Mouse (Mus musculus) embryonic facial prominence, embryonic 11.5 days (tissue): ENCODE data around the gene Cdc37l1. TPM values are rescaled to one million over a fixed set of nuclear protein-coding genes. Genes with fewer than 3 reads are reported as not detected.
A peak's percentile ranks its signal among the peaks of the same experiment; 100 is the strongest.
"Not testable (repeated sequence)": the region's sequence is repeated elsewhere in the genome, so short reads cannot be mapped to it uniquely, and the experiment has no call there.

Source experiments
- ATAC-seq: fragments of 200-750 bp; cut with Nextera tagmentation; replicated peaks from 2 replicates; pipeline ENCODE4 v1.8.0; 2017; ENCODE audit warnings: low read depth; ENCODE audit not compliant: insufficient number of reproducible peaks, low FRiP score, low TSS enrichment
- DNase-seq: peaks from one replicate; pipeline ENCODE4 v3.0.0-alpha.2; 2015; ENCODE audit warnings: low spot score
- H3K27ac ChIP-seq: fragments of 300-500 bp; sonication (generic); replicated peaks from 2 replicates; pipeline ENCODE4 v1.5.1; 2014; ENCODE audit warnings: mild to moderate bottlenecking, low read depth, low read length, control low read depth
- H3K27me3 ChIP-seq: fragments of 300-500 bp; sonication (generic); 2 replicates; pipeline ENCODE4 v1.6.1; 2014; ENCODE audit warnings: mild to moderate bottlenecking, low read length, moderate library complexity, mixed read lengths; ENCODE audit not compliant: control insufficient read depth, insufficient read depth
- H3K36me3 ChIP-seq: fragments of 300-500 bp; sonication (generic); replicated peaks from 2 replicates; pipeline ENCODE4 v1.6.1; 2014; ENCODE audit warnings: low read depth, mild to moderate bottlenecking, low read length, moderate library complexity, mixed read lengths; ENCODE audit not compliant: control insufficient read depth, insufficient read depth
- H3K4me1 ChIP-seq: fragments of 300-500 bp; sonication (generic); 2 replicates; pipeline ENCODE4 v1.6.1; 2014; ENCODE audit warnings: low read length, mixed read lengths; ENCODE audit not compliant: control insufficient read depth, insufficient read depth
- H3K4me2 ChIP-seq: fragments of 300-500 bp; sonication (generic); 2 replicates; pipeline ENCODE4 v1.6.1; 2014; ENCODE audit warnings: low read depth, mild to moderate bottlenecking, control low read depth, low read length, moderate library complexity
- H3K4me3 ChIP-seq: fragments of 300-500 bp; sonication (generic); 2 replicates; pipeline ENCODE4 v1.5.1; 2014; ENCODE audit warnings: low read depth, low read length, control low read depth
- H3K9ac ChIP-seq: fragments of 300-500 bp; sonication (generic); replicated peaks from 2 replicates; pipeline ENCODE4 v1.6.1; 2014; ENCODE audit warnings: mild to moderate bottlenecking, control low read depth, low read length
- H3K9me3 ChIP-seq: fragments of 300-500 bp; sonication (generic); replicated peaks from 2 replicates; pipeline ENCODE4 v1.6.1; 2016; ENCODE audit warnings: mild to moderate bottlenecking, low read length, inconsistent platforms, mixed read lengths; ENCODE audit not compliant: control insufficient read depth
- WGBS: fragments of 180-500 bp; shearing (Covaris S2); extraction: QIAGEN DNeasy Blood & Tissue Kit; methylation state at CpG from one replicate; pipeline ENCODE4 v1.1.7; 2014; 5-methylcytosine and 5-hydroxymethylcytosine counted together
- polyA plus RNA-seq: library from polyadenylated mRNA; unstranded; fragments of >200 nt; fragmentation: Nextera tagmentation; extraction: Ambion mirVana; gene quantifications from 2 replicates; pipeline ENCODE4 v1.2.1, GENCODE M21; 2014

The Cdc37l1 gene
- polyA plus RNA-seq, 1 experiment from 2014 or later: 39.8 TPM

DNA sequence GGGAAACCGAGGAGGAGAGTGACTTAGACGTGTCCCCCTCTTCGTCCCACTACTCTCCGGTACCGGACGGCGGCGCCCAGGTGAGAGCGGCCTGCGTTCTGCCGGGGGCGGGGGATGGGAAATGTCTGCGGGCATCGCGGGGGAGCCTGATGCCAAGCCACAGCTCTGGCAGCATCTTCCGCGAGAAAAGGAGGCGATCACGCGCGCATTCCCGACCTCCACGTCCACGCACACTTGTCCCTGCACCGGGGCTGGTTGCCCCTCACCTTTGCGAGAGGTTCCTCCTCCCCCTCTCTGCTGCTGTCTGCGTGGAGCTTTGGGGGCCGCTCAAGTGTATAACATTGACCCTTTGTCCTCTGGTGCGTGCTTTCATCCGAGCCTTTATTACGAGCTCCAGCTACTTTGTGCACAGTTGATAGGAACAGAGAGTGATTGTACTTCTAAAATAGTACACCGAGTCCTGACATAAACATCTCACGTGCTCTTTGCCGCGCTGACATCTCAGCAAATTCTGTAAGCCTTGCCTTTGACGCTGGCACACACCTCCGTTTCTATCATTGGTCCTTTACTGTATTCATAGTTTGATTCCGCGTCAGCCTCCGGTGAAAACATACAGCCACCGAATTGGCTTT is 554 bp downstream of the Cdc37l1 start:
- ATAC-seq (peak; percentile 79), DNase-seq (peak; percentile 42)
- 2% methylated on average over 34 of the region's 41 CpGs for WGBS
- Histone ChIP-seq H3K9ac (peak overlapping the region; percentile 90), H3K36me3 (no peaks in the 10 kb centered on the region; the same call in 1 of the 2 replicates), H3K4me1 (no peaks in the 10 kb centered on the region), H3K27me3 (no peaks in the 10 kb centered on the region), H3K4me2 (peak overlapping the region; percentile 73), H3K27ac (peak overlapping the region; percentile 73), H3K9me3 (no peaks in the 10 kb centered on the region), H3K4me3 (peak overlapping the region; percentile 92)

DNA sequence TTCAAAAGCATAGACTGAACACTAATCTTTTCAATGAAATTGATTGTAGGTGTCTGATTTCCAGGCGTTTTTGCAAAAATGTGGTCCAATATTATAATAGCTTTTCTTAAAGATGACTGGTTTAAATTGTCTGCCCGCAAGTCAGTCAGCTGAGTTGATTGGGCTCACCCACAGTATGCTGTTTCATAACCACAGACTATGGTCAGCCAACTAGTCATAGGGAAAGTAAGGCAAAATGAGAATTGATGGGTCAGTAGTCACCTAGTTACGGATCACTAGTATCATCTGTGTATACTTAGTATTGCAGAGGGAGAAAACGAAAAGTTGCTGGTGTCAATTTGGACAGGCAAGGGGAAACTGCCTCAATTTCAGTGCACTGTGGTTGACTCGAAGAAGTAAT is 1.2 kb downstream of the Cdc37l1 start:
- DNase-seq (no peak), ATAC-seq (no peak)
- H3K27me3 ChIP-seq: no peaks in the 10 kb centered on the region
- H3K4me3 ChIP-seq: peak overlapping the region; percentile 92
- H3K9me3 ChIP-seq: no peaks in the 10 kb centered on the region
- H3K36me3 ChIP-seq: no peaks in the 10 kb centered on the region; the same call in 1 of the 2 replicates
- peak overlapping the region; percentile 90; the same call in 1 of the 2 replicates for H3K9ac ChIP-seq
- H3K4me1 ChIP-seq: no peaks in the 10 kb centered on the region
- H3K27ac ChIP-seq: no peak overlapping the region
- peak overlapping the region; percentile 73 for H3K4me2 ChIP-seq
- 64% methylated on average over 5 of the region's 5 CpGs for WGBS

DNA sequence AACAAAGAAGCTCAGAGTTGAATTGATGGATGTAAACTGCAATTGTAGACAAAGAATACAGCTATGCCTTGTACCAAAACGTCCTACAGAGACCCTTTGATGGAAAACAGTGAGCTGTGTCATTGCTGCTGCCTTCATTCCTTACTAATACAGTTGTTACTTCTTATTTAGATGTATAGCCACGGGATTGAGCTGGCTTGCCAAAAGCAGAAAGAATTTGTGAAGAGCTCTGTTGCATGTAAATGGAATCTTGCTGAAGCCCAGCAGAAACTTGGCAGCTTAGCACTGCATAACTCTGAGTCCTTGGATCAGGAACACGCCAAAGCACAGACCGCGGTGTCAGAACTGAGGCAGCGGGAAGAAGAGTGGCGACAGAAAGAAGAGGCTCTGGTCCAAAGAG is 4.7 kb downstream of the Cdc37l1 start:
- no peaks in the 10 kb centered on the region; the same call in 1 of the 2 replicates for H3K36me3 ChIP-seq
- ATAC-seq: no peak

DNA sequence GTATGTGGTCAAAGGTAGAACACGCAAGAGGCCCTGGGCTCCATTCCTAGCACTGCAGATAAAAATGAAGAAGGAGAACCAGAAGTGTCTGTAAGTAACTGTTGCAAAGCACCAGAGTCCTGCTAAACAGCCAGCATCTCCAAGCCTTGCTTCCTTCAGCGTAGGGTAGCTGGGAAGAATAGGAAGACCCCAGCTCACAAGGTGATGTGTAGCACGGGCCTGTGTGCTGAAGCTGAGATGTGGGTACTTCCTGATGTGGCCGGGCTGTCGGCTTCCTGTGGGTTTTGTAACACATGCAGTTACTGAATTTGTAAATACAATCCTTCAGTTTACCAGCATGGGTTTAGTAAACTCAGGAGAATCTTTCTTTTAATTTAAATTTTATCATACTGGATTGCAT is 5.2 kb downstream of the Cdc37l1 start:
- no peak for ATAC-seq
- Histone ChIP-seq H3K9ac (no peak overlapping the region), H3K4me3 (no peak overlapping the region), H3K36me3 (no peaks in the 10 kb centered on the region; the same call in 1 of the 2 replicates), H3K9me3 (no peaks in the 10 kb centered on the region), H3K27ac (no peak overlapping the region), H3K4me2 (no peak overlapping the region), H3K27me3 (no peaks in the 10 kb centered on the region), H3K4me1 (no peaks in the 10 kb centered on the region)
- DNase-seq: no peak
- WGBS: 90% methylated on average over 5 of the region's 5 CpGs

More for the DNA sequence above, 4.7 kb downstream of the Cdc37l1 start:
- H3K4me2 ChIP-seq: no peak overlapping the region
- H3K9me3 ChIP-seq: no peaks in the 10 kb centered on the region
- H3K4me3 ChIP-seq: no peak overlapping the region
- H3K9ac ChIP-seq: no peak overlapping the region
- H3K27me3 ChIP-seq: no peaks in the 10 kb centered on the region
- H3K4me1 ChIP-seq: no peaks in the 10 kb centered on the region
- 89% methylated on average over 7 of the region's 7 CpGs for WGBS
- no peak overlapping the region for H3K27ac ChIP-seq
- DNase-seq: no peak

DNA sequence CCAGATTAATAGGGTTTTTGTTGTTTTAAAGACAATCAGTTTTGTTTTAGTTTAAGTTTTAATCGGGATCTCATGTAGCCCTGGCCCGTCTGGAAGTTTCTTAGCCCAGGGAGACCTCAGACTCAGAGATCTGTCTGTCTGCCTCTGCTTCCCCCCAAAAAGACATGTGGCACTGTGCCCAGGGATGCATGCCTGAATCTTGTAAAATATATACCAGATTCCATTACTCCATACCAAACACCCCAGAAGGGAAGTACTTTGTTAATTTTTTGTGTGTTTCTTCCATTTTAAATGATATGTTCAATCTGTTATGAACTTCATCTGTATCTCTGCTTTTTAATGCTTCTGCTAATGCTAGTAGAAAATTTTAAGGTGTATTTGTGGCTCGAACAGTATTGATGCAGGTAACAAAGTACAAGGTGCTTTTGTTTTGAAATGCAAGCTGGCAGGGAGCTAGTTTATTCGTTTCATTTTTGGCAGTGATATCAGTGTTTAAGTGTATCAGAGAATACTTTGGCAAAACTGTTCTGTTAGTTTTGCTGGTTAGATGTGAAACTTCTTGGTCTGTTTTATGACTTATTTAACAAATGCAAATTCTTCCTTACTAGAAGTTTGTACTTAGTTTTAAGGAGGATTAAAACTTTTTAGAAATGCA is 8.0 kb downstream of the Cdc37l1 start:
- Histone ChIP-seq H3K9ac (no peak overlapping the region), H3K27ac (no peak overlapping the region), H3K4me1 (no peaks in the 10 kb centered on the region), H3K4me3 (no peak overlapping the region), H3K27me3 (no peaks in the 10 kb centered on the region), H3K9me3 (no peaks in the 10 kb centered on the region), H3K4me2 (no peak overlapping the region), H3K36me3 (no peaks in the 10 kb centered on the region; the same call in 1 of the 2 replicates)
- ATAC-seq (no peak), DNase-seq (no peak)
- 91% methylated on average over 4 of the region's 4 CpGs for WGBS

DNA sequence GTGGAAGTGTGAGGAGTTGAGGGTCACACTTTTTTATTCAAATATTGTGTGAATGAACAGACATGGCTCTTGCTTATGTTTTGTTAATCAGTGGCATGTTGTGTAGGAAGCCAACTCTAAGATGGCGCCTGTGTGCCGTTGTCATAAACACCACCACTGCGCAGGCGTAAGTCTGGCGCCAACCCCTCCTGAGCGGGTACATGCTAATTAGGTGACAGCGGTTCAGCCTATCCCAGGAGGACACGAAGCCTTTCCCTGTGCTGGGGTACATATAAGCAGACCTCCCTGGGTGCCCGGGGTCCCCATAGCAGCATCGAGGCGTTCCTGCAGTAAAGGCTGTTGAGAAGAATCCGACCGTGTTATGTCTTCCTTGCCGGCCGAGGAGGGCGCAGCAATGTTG is 10.2 kb downstream of the Cdc37l1 start:
- not testable (repeated sequence) for H3K4me2 ChIP-seq, H3K27me3 ChIP-seq, H3K9me3 ChIP-seq, H3K27ac ChIP-seq, DNase-seq, H3K9ac ChIP-seq, H3K4me3 ChIP-seq, H3K36me3 ChIP-seq, ATAC-seq, H3K4me1 ChIP-seq
- 97% methylated on average over 16 of the region's 16 CpGs for WGBS

DNA sequence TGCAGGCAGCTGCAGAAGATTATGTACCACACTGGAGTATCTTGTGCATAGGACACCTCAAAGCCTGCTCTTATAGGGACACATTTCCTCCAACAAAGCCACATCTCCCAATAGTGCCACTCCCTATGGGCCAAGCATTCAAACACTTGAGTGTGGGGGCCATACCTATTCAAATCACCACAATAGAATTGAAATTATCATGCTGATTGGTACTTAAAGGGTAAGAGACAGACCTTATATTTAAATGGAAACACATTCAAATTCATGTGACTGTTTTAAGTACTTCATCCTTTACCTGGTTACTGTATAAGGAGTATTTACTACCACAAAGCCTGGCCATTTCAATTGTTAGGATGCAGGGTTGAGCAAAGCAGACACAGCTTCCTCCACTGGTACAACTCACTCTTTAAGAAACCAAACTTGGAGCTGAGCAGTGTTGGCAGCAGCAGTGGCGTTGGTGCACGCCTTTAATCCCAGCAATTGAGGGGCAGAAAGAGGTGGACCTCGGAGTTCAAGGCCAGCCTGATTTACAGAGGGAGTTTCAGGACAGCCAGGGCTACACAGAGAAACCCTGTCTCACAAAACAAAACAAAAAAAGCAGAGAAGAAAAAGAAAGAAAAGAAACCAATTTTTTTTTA is 18.0 kb downstream of the Cdc37l1 start:
- DNase-seq: no peak
- Histone ChIP-seq H3K4me1 (no peaks in the 10 kb centered on the region), H3K27ac (no peak overlapping the region), H3K4me3 (no peak overlapping the region), H3K9ac (no peak overlapping the region), H3K9me3 (no peaks in the 10 kb centered on the region), H3K4me2 (no peak overlapping the region), H3K36me3 (no peaks in the 10 kb centered on the region), H3K27me3 (no peaks in the 10 kb centered on the region)
- ATAC-seq: no peak
- 84% methylated on average over 3 of the region's 3 CpGs for WGBS

DNA sequence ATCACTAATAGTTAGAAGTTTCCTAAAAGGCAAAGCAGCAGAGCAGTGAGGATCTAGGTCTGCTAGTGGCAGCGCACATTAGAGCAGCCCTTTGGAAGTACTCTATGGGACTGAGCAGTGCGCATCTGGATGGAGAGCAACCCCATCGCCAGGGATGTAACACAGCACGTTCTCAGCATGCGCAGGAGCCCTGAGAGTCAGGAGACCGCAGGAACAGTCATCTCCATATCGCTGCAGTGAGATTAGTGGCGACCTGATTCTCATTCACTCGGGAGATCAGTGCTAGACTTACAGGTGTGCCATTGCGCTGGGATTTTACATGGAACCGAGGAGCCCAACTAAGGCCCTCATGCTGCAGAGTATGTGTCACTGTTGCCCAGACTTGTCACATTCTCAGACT is 18.9 kb downstream of the Cdc37l1 start:
- H3K9ac ChIP-seq: no peak overlapping the region
- ATAC-seq: no peak
- DNase-seq: no peak
- no peaks in the 10 kb centered on the region for H3K27me3 ChIP-seq
- no peak overlapping the region for H3K27ac ChIP-seq
- H3K4me1 ChIP-seq: no peaks in the 10 kb centered on the region
- H3K36me3 ChIP-seq: no peaks in the 10 kb centered on the region
- H3K4me3 ChIP-seq: no peak overlapping the region
- no peak overlapping the region for H3K4me2 ChIP-seq
- WGBS: 95% methylated on average over 11 of the region's 11 CpGs
- no peaks in the 10 kb centered on the region for H3K9me3 ChIP-seq
